Mouse (Mus musculus): ENCODE measurements around the gene Ust.
"Not testable (repeated sequence)": the region's sequence is repeated elsewhere in the genome, so short reads cannot be mapped to it uniquely, and the experiment has no call there.

Ust gene

DNA sequence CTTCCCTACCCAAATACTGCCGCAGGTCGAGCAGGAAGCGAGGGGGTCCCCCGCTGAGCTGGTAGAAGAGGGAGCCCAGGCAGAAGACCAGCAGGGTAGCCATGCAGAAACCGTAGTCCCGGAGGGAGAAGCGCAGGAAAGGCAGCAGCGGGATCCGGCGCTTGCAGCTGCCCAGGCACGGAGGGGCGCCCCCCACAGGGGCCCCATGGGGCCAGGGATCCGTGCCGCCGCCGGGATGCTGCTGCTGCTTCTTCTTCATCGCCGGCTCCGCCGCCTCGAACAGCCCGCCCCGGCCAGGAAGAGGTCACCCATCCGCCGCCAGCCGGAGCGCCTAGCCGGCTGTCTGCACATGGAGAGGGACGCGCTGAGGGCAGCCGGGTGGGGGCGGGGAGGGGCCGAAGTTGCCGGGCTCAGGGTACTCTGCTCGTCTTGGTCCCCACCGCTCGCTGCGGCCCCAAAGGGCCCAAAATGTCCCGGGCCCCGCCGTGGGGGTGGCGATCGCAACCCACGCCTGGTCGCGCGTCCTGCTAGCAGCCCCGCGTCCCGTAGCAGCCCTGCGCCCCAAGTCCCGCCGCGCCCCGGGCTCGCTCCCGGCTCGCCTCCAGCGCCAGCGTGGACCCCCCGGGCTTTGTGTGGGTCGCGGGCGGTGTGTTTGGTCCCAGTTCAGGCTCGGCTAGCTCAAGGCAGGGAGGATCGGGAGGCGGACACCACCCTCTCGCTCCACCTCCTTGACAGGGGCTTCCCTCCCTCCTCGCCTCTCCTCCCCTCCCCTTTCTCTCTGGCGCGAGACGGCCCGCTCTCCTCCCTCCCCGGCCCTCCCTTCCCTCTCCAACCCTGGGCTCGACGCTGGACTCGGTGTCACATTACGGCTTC lies at the start of gene Ust:
Gene Ust (minus strand): TSS at position 685 of the 873 bp plus-strand sequence.
- peak; percentile 83 to 91 for DNase-seq

DNA sequence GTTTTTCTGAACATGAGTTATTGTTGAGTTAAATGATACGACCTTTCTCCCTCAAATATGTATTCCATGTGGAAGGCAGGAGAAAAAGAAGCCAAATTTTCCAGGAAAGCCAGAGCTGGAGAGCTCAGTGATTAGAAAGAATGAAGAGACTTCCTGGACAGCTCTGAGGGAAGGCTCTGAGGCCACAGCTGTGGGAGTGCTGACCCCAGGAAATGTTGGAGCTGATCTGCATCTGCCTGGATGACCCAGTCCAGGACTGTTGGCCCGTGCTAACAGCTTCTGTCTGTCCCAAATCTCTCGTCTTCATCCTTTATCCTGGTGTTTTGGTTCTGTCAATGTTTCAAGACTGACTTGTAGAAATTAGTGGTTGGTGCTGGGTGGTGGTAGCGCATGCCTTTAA lies 42.7 kb upstream of the Ust start:
- no peak for DNase-seq

DNA sequence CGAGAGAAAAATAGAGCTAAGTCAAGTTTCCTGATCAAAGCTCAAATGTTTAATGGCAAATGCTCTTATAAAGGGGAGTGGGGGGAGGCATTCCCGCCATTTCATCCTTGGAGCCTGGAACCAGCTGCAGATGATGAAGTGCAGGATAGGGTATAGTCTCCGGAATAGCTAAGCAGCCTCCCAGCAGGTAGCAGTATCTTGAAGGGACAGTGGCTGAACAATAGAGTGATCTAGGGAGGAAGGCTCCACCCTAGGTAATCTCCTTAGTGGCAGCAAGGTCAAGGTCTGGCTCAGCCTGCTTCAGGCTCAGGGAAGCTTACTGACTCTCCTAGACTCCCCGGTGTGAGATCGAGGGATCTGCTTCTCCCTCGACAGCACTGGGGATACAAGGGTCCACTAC lies 40.9 kb upstream of the Ust start:
- DNase-seq = not testable (repeated sequence)

DNA sequence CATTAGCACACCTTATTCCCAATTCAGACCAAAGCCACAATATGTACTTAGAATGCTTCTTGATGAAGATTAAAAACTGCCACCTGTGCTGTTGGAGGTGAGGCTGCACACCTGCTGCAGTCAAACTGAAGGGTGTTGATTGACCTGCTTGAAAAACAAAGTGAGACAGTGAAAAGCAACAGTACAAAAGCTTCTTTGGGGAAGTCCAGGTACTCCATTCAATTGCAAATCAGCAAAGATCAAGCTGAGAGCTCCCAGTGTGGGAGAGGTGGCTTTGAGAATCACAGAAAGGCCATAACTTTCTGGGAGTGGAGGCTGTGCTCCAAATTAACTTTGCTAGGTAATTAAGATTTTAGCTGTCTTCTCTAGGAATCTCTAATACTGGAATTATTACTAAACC lies 33.6 kb upstream of the Ust start:
- DNase-seq = not testable (repeated sequence)

DNA sequence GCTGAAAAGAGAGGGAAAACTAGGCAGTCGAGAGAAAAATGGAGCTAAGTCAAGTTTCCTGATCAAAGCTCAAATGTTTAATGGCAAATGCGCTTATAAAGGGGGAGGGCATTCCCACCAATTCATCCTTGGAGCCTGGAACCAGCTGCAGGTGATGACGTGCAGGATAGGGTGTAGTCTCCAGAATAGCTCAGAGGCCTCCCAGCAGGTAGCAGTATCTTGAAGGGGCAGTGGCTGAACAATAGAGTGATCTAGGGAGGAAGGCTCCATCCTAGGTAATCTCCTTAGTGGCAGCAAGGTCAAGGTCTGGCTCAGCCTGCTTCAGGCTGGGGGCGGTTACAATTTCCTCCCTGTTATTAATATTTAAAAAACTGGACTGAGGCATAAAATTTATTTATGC lies 33.0 kb upstream of the Ust start:
- not testable (repeated sequence) for DNase-seq

DNA sequence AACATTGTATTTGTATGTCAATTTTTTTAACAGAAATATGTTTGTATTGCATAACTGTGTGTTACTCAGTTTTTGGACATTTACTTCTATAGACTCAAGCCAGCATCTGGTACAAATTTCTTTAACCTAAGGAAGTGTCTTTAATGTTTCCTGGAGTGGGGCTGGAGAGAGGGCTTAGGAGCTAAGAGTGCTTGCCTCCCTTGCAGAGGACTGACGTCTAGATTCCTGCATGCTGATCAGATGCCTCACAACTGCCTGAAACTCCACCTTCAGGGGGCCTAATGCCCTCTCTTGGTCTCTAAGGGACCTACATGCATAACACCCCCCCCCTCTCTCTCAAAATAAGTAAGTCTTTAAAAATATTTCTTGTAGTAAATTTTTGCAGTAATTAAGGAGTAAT lies 22.9 kb upstream of the Ust start:
- DNase-seq = no peak

DNA sequence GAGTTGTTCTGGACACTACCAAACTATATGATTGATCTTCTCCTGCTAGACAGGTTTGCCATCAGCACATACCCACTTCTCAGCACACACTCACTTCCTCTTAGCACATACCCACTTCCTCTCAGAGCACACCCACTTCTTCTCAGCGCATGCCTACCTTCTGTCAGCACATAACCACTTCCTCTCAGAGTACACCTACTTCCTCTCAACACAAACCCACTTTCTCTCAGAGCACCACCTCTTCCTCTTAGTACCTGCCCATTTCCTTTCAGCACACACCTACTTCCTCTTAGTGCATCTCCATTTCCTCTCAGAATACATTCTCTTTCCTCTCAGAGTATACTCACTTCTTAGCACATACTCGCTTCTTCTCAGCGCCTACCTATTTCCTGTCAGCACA lies 16.8 kb upstream of the Ust start:
- DNase-seq = no peak

DNA sequence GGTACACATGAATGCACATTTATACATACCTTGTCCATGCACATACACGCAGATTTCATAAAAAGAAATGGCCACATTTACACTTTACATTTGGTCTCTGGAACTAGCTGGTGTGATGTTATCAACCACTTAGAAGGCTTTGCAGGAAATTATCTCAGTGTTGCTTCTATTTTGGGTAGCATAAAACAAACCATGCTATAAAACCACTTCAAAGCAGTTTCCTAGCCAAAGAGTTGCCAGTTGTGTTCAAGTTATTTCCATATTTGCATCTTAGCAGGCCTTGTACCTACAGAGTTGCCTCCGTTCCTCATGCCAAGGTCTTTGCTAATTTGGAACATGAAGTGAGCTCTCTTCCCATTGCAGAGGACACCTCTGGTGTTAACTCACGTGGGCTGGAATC lies 13.0 kb upstream of the Ust start:
- DNase-seq = no peak

DNA sequence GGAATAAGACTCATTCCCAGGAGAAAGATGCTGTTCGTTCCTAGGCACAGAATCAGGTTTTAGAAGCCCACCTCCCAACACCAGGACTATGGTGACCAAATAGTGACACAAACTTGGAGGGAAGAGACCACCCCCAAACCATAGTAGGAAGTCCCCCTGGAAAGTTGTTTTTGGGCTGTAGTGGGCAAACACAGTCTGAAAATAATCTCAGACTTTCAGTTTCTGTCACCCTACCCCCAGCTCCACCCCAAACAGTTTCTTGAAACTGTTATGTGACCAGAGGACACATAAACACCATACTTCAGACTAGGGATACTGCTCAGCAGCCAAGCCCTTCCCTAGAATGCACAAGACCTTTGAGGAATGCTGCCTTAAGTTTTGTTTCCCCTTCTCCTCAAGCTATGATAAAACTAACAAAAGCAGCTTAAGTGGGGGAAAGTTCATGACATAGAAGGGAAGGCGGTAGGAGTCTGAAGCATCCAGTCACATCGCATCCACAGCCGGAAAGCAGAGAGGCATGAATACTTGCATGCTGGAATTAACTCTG lies 12.0 kb upstream of the Ust start:
- no peak for DNase-seq

DNA sequence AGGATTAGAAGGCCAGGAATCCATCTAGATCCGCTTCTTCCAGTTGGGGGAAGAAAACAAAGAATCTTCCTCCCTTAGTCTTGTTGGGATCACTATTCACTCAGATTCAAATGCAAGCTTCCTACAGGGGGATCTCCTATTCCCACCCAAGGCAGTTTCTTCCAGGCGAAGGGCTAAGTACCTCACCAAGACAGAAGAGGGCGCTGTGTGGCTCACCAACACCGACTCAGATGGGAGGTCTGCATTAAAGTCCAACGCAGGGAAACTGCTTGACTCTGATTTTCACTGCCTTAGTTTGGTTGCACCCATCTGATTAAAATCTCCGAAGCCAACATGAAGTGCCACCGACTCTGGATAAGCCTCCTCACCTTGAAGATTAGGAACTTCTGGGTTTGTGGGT lies 10.5 kb upstream of the Ust start:
- peak; percentile 45 to 46 for DNase-seq

DNA sequence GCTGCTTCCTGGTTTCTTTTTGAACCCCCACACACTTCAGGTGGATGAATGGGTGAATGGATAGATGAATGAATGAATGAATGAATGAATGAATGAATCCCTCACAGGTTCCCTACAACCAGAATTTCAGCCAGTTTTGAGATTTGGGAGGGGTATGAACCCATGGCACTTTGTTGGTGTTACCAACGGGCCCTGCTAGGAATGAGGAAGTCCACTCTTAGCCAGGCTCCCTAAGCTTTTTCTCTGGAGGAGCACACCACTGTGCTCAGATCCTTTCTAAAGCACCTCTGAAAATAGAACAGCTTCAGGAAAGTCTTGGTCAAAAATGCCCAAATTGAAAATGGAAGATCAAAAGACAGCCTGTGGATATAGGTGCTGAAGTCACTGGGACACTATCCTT lies 6.7 kb upstream of the Ust start:
- DNase-seq = no peak

DNA sequence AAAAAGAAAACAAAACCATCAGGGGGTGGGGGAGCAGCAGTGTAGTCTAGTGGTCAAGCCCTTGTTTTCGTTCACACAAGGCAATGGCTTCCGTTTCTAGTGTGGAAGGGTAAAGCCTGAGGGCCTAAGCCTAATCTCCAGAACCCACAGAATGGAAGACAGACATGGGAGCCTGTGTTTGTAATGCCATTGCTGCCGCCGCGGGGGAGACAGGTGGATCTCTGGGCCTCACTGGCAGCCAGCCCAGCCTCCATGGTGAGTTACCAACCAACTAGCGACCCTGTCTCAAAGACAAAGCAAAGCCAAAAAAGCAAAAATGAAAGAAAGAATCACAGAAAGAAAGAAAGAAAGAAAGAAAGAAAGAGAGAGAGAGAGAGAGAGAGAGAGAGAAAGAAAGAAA lies 2.9 kb upstream of the Ust start:
- no peak for DNase-seq

DNA sequence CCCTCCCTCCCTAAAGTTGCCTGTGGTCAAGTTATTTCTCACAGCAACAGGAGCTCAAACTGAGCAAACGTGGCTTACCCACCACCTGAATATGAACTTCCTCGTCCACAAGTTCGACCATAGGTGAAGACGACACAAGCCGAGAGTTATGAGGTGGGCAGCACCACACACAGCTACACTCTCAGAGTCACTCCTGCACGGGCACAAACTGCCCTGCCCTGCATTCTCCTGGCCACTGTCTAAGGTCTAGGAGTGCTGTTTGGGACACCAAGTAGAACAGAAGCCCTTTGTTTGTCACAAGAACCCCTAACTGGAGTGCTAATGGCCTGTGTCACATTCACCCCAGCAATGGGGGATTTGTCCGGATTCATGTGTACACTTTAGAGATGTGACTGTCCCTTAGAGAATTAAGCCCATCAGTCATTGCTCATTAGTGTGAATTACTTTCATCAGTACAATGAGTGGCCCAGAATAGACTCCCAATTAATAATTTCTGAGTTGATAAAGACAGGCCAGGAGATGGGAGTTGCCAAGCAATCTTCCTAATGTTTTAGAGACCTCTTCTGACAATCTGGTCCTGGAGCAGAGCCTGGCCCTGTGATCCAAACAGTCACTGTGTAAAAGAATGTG lies 2.3 kb upstream of the Ust start:
- no peak for DNase-seq

DNA sequence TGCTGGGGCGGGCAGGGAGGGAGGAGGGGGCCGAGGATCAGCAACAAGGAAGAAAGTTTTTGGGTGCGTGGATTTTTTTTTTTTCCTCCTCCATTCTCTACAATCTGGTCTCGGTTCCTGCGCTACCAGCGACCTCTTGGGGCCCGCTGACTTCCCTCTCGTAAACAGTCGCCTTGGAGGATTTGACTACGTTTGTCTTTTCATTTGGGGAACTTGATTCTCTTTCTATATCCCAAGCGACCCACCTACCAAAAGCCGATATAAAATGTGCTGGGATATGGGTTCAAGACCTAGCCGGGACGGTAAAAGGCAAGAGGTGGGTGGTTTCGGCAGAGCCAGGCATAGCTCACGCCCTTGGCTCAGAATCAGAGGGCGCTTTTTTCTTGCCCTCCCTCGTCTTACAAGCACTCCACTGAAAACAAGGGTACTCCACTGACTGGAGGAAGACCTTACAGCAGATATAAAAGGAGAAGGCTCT lies 428 bp upstream of the Ust start:
- DNase-seq = no peak

DNA sequence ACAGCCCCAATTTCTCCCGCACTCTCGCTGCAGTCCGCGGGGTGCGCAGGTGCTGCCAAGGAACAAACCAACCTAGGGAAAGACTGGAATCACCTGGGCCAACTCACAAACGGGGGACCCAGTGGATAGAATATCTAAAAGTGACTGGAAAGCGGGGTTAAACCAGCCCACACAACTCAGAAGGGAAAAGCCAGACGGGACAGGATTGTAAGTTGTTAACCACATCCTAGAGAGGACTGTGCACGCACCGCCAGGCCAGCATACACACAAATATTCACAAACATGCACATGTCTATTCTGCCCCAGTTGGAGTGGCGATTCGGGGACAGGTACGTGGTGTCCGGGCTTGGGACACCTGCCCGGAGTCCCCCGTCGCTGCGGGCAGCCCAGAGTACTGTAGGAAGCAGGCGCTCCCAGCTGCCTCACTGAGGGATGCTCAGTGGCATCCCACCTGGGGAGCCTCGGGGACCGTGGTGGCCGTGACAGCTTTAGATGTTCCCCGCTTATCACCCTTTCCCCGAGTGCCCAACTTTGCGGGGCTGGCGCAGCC lies 959 bp downstream of the Ust start:
- no peak for DNase-seq

DNA sequence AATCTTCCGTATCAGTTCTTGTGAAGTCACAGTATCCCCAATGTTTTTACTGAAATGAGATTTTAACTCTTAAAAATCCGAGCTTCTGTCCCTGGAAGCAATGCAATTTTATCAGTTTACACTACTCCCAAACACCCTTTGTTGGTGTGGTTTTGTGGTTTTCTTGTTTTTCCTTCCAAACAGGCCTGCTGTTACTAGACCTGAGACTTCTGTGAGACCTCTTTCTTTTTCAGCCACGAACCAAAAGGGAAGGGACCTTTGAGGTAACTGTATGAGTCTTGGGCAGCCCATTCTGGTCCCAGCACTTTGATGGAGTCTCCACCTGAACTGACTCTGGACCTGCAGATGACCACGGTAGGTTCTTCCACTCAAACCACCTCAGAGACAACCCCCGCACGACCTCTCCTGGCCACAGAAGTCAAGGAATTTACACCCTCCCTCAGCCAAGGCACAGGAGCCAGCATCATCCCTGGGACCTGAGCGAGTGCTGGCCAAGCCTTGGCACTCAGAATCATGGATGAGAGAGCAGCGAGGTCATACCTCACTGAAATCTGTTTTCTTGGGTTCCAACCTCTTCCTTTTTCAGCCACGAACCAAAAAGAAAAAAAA lies 1.6 kb downstream of the Ust start:
- no peak for DNase-seq

DNA sequence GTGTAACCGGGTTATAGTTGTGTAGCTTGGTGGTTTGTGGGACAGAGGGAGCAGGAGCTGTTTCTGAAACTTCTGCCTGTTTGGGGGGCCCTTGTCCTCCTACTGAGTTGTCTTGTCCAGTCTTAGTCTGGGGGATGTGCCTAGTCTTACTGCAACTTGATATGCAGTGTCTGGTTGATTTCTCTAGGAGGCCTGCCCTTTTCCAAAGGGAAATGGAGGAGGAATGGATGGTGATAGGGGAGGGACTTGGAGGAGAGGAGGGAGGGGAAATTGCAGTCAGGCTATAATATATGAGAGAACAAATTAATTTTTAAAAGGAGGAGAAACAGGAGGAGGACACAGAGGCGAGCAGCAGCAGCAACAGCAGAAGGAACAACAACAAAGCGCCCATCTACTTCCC lies 4.9 kb downstream of the Ust start:
- DNase-seq = no peak

DNA sequence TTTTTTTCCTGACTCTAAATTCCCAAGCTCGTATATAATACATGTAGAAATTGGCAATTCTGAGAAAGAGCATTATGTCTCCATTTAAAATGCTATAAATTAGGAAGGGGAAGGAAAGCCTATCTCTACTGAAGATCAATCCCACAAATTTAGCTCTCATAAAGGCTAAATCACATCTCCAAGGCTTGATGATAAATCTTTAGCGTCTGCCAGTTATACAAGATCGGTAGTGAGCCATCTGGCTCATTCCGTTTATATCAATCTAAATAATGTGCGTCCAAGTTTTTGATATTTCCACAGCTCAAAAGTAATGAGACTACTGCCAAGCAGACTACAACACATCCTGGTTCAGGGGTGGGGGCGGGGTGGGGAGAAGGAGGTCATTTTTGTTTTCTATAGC lies 6.4 kb downstream of the Ust start:
- DNase-seq = no peak

DNA sequence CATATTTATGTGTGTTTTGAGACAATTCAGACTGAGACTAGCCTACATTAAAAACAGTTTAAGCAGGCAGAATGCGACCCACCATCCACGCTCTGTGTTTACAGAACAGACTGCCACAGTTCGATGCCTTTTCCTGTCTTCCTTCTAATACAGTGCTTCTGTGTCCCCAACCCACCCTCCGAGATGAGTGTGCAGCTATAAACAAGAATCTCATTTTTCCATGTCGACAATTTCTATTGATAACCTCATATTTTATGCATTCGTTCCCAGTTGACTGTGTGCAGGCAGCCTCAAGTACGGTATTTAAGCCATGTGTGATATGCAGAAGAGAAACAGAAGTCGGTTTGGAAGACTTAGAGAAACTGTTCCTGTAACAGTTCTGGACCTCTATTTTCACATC lies 6.9 kb downstream of the Ust start:
- no peak for DNase-seq

DNA sequence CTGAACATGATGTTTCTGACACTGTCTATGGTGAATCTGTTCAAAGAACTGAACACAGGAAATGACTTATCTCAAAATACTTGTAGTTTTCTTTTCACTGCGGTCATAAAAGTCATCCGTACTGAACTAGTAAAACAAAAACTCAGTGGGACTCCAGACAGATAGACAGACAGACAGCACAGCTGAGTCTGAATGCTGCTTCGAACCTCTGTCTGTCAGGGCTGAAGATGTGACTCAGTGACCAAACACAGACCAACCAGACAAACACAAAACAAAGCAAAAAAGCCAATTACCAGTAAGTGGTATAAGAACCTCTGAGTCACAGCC lies 12.4 kb downstream of the Ust start:
- no peak for DNase-seq

DNA sequence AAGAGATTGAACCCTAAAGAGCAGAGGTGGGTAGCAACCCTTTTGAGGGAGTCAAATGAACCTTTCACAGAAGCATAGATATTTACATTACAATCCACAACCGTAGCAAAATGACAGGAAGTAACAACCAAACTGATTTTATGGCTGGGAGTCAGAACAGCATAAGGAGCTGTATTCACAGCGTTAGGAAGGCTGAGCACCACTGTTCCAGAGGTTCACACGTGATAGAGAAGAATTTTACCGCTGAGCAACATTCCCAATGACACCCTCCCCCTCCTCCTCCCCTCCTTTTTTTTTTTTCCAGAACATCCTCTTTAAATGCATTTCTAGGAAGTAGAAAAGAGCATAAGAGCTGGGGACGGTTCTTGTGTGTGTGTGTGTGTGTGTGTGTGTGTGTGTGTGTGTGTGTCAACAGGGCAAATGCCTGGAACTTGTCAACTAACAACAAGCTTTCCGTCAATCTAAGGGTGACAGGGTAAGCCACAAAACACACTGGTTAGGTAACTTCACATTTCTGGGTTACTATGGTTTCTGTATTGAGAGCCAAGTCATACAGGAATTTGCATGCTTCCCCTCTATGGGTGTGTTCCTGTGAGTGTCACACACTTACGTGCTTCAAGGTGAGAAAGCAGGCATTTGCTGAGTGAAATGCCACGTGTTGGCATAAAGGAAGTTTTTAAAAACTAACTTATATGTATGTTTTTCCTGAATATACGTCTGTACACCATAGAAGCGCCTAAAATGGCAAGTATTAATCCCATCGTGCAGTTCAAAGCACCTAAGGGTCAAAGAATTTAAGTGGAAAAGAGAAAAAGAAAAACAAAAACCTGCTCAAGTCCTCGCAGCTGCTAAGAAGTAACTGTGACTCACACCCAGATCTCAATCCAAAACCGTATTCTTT lies 13.0 kb downstream of the Ust start:
- peak in 1 of 2 experiments; percentile 12 for DNase-seq

DNA sequence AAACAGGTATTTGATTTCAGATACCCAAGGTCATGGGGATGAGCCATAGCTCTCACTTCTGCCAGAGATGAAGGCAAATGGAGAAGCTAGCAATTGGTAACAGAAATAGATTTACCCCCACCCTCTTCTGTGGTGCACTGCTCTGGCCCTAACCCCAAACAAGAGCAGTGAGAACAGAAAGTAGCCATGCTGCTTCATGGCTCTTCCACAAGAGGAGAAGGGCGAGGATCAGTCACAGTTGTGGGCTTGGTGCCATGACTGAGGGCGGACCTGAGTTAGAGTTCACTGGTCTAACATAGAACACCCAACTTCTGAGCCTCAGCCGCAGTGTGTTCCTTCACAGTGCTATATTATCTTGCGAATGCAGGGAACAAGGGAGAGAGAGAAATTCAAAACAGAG lies 13.8 kb downstream of the Ust start:
- DNase-seq = peak in 1 of 2 experiments; percentile 31
